Mouse (Mus musculus) olfactory bulb, adult 2 months (tissue): ENCODE results near the gene Crhbp. TPM values are rescaled to one million over a fixed set of nuclear protein-coding genes. Genes with fewer than 3 reads are reported as not detected.

Experiments used
- H3K27ac ChIP-seq: fragments of 200-500 bp; 2 replicates; pipeline ENCODE4 v1.5.1; 2012; ENCODE audit warnings: low read depth, low read length; ENCODE audit not compliant: insufficient read depth
- H3K4me1 ChIP-seq: fragments of 200-500 bp; 2 replicates; pipeline ENCODE4 v1.6.1; 2012; ENCODE audit warnings: low read length; ENCODE audit not compliant: control insufficient read depth, insufficient read depth
- H3K4me3 ChIP-seq: fragments of 200-500 bp; 2 replicates; pipeline ENCODE4 v1.5.1; 2012; ENCODE audit warnings: mild to moderate bottlenecking, low read depth, low read length, moderate library complexity; ENCODE audit not compliant: insufficient read depth
- CTCF ChIP-seq: fragments of 200-500 bp; IDR thresholded peaks from 2 replicates; pipeline ENCODE4 v1.5.1; 2012; ENCODE audit warnings: low read depth, mild to moderate bottlenecking, low read length, moderate library complexity; ENCODE audit not compliant: insufficient read depth
- POLR2A ChIP-seq: fragments of 200-500 bp; IDR thresholded peaks from 2 replicates; pipeline ENCODE4 v1.6.1; 2012; ENCODE audit warnings: mild to moderate bottlenecking, low read depth, low read length, moderate library complexity; ENCODE audit not compliant: insufficient read depth
- WGBS: fragments of 180-500 bp; shearing (Covaris S2); methylation state at CpG from one replicate; pipeline ENCODE4 v1.1.7; 2018; 5-methylcytosine and 5-hydroxymethylcytosine counted together
- polyA plus RNA-seq: library from polyadenylated mRNA; stranded (reverse); fragments of >200 nt; gene quantifications from 2 replicates; pipeline ENCODE4 v1.2.4, GENCODE M21; 2012; ENCODE audit warnings: low replicate concordance; ENCODE audit not compliant: missing spikeins, insufficient read depth, insufficient read length

The Crhbp gene
- not detected in 2 replicates for polyA plus RNA-seq

- Histone ChIP-seq H3K27ac (peak within 1 kb of the TSS; percentile 72), H3K4me3 (peak within 1 kb of the TSS; percentile 73), H3K4me1 (peaks cover 13% of the 10 kb centered on the region)
- 84% methylated on average over 11 of the region's 11 CpGs for WGBS
- TF ChIP-seq POLR2A (no peak), CTCF (no peak)
Observed at GRCm38 (mm10) chr13:95444824-95445223, at the start of gene Crhbp. TSS of gene Crhbp (minus strand) at chr13:95444924.

DNA sequence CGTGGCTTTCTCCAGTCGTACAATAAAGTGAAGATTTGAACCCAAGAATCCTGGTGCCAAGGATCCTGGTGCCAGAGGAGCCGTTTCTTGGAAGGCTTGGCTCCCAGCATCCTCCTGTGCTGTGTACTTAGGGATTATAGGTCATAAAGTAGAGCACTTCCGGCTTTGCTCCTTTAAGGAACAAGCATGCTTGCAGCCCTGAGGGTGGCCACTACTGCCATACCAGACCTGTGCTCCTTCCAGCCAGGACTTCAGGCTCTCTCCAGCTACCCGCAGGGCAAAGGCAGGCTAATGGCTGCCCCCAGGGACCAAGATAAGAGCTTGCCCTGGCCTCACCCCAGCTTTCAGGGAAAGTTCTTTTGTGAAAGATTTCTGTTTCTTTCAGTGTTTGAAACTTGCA, 48.6 kb upstream of the Crhbp start:
- TF ChIP-seq CTCF (no peak), POLR2A (no peak)
- WGBS = 69% methylated on average over 5 of the region's 5 CpGs

DNA sequence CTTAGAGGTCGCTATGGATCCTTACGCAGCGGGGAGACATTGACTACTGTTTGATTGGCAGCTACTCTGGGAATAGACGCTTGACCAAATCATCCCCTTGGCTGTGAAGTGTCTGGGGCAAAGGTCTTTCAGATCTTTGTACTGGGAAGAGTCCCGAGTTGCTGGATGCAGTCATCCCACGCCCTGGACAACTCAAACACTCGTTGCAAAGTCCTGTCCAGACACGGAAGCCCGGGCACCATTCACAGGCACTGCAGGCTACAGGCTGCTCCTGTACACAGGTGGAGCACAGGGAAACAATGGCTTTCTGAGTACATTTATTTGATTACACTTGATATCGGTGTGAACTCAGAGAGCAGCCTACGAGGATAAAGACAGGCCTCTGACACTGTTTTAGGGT, 46.6 kb upstream of the Crhbp start:
- no peak overlapping the region for H3K4me3 ChIP-seq
- 81% methylated on average over 11 of the region's 11 CpGs for WGBS
- TF ChIP-seq CTCF (no peak), POLR2A (no peak)
- no peak overlapping the region for H3K27ac ChIP-seq
- no peaks in the 10 kb centered on the region for H3K4me1 ChIP-seq

More for the DNA sequence above, 48.6 kb upstream of the Crhbp start:
- no peak overlapping the region for H3K27ac ChIP-seq
- H3K4me1 ChIP-seq = no peaks in the 10 kb centered on the region
- no peak overlapping the region for H3K4me3 ChIP-seq

- Histone ChIP-seq H3K27ac (no peak overlapping the region), H3K4me1 (no peaks in the 10 kb centered on the region), H3K4me3 (no peak overlapping the region)
- 26% methylated on average over 5 of the region's 5 CpGs for WGBS
- no peak for TF ChIP-seq CTCF
- TF ChIP-seq POLR2A = no peak
Observed at GRCm38 (mm10) chr13:95484664-95485063, 39.9 kb upstream of the Crhbp start.

- TF ChIP-seq POLR2A = no peak
- peak; percentile 40; the same call in 1 of the 2 replicates for TF ChIP-seq CTCF
- H3K4me1 ChIP-seq = no peaks in the 10 kb centered on the region
- H3K4me3 ChIP-seq = no peak overlapping the region
- WGBS = 7% methylated on average over 4 of the region's 4 CpGs
- no peak overlapping the region for H3K27ac ChIP-seq
Observed at GRCm38 (mm10) chr13:95481428-95481827, 36.7 kb upstream of the Crhbp start.

DNA sequence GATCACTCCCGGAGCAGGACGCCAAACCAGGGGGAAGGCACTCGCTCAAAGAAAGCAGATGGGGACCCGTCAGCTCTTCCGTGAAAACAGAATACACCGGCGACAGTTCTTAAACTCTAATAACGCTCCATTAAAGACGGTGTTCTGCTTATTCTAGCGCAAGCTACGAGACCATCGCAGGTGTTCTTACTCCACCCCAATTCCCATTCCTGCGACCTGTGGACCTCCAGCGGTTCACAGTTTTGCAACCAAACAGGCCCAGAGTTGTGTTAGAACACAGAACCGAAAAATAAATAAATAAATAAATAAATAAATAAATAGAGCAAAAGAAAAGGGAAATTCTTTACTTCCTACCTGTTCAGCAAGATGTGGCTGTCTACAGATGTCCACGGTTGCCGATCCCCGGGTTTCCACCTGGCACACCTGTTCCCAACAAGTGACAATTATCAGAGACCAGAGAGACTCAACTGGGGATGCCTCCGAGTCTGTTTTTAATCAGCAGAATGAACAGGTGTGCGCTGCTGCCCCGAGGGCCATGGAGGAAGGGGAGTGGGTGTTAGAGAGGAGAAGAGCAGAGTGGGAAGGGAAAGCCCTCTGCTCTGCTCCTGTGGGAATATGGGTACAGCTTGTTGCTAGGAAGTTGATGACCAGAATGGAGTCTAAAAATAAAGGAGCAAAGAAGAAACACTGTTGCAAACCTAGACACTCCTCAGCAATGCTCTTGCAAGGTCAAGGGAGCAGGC, 34.1 kb upstream of the Crhbp start, which contains the start of gene S100z:
Gene S100z, minus strand, starts transcription at position 51 of the 743 bp plus-strand sequence.
- Histone ChIP-seq H3K4me3 (no peak within 1 kb of the TSS), H3K27ac (no peak within 1 kb of the TSS), H3K4me1 (no peaks in the 10 kb centered on the region)
- 90% methylated on average over 21 of the region's 21 CpGs for WGBS
- no peak for TF ChIP-seq POLR2A
- TF ChIP-seq CTCF = no peak

- H3K4me1 ChIP-seq = no peaks in the 10 kb centered on the region
- WGBS = 87% methylated on average over 6 of the region's 6 CpGs
Observed at GRCm38 (mm10) chr13:95477173-95477572, 32.4 kb upstream of the Crhbp start.

DNA sequence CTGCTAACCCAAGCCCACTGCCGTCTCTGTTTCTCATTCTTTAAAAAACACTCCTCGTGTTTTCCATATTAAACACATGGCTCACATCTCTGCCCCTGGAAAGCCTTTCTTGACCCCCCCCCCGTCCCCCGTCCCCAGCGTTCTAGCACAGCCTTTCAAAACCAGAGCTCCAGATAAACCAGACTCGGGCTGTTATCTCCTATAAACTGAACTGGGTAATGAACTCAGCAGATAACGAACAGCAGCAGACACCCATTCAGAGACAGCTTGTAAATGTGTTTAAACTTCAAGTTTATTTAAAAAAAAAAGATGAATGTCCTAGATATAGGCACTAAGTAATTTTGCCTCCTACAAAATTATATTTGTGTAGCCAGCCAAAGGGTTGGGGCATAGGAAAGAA, 30.4 kb upstream of the Crhbp start:
- Histone ChIP-seq H3K27ac (no peak overlapping the region), H3K4me1 (0 out of 2 replicates have a peak, but pooled peaks cover 2% of the 10 kb centered on the region), H3K4me3 (no peak overlapping the region)
- 60% methylated on average over 7 of the region's 7 CpGs for WGBS
- TF ChIP-seq CTCF (no peak), POLR2A (no peak)

More at GRCm38 (mm10) chr13:95477173-95477572, 32.4 kb upstream of the Crhbp start:
- Histone ChIP-seq H3K27ac (no peak overlapping the region), H3K4me3 (no peak overlapping the region)
- no peak for TF ChIP-seq CTCF
- TF ChIP-seq POLR2A = no peak

DNA sequence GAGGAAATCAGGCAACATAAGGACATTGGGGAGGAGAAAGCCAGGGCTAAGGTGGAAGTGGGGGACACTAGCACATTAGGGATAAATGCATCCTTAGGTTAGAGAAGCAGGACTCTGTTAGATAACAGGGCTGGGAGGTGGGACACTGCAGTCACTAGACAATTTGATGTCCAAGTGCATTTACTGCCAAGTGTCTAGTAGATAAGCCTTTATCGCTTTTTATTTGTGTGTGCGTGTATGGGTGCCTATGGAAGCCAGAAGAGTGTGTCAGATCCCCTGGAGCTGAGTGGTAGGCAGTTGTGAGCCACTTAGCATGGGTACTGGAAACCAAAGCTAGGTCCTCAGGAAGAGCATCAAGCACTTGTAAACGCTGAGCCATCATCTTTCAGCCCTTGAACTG, 29.6 kb upstream of the Crhbp start:
- Histone ChIP-seq H3K27ac (no peak overlapping the region), H3K4me1 (0 out of 2 replicates have a peak, but pooled peaks cover 2% of the 10 kb centered on the region), H3K4me3 (no peak overlapping the region)
- WGBS = 87% methylated on average over 3 of the region's 3 CpGs
- TF ChIP-seq POLR2A (no peak), CTCF (no peak)
